Mouse (Mus musculus) lung, embryonic 15.5 days (tissue): ENCODE data around the gene Lamtor1. TPM values are rescaled to one million over a fixed set of nuclear protein-coding genes. Genes with fewer than 3 reads are reported as not detected.

Experiments
- microRNA-seq: library from miRNA; unstranded; fragments of <30 nt; microRNA quantifications from one replicate; pipeline ENCODE4, GENCODE M21; 2016
- polyA plus RNA-seq: library from polyadenylated mRNA; unstranded; fragments of >200 nt; fragmentation: Nextera tagmentation; extraction: Ambion mirVana; gene quantifications from 2 replicates; pipeline ENCODE4 v1.2.1, GENCODE M21; 2015

Lamtor1 gene
- polyA plus RNA-seq, 1 experiment from 2014 or later = 165 TPM

Small RNAs within 50 kb of the gene (microRNA-seq; reads per million reads assigned to microRNA genes)
- gene Gm22655 = not detected

Other genes with a start within 250 kb of the Lamtor1 start
- 60.0 and 64.9 TPM in 2 replicates for gene Clpb, start 242.3 kb upstream of the Lamtor1 start, polyA plus RNA-seq
- 0.29 and 0.77 TPM in 2 replicates for gene Phox2a, start 87.6 kb upstream of the Lamtor1 start, polyA plus RNA-seq
- 54.7 and 61.7 TPM in 2 replicates for gene Inppl1, start 67.7 kb upstream of the Lamtor1 start, polyA plus RNA-seq
- gene Folr2, start 48.7 kb upstream of the Lamtor1 start, polyA plus RNA-seq = 1.0 and 2.0 TPM in 2 replicates
- gene Anapc15, start 42.2 kb upstream of the Lamtor1 start, polyA plus RNA-seq = 80.4 and 84.6 TPM in 2 replicates
- gene Folr1, start 35.1 kb upstream of the Lamtor1 start, polyA plus RNA-seq = 0.68 and 0.95 TPM in 2 replicates
- 0.54 and 0.59 TPM in 2 replicates for gene Tomt, start 455 bp downstream of the Lamtor1 start, polyA plus RNA-seq
- 11.8 and 13.5 TPM in 2 replicates for gene Lrrc51, start 28.0 kb downstream of the Lamtor1 start, polyA plus RNA-seq
- 68.9 and 79.4 TPM in 2 replicates for gene Numa1, start 28.2 kb downstream of the Lamtor1 start, polyA plus RNA-seq
- gene Il18bp, start 112.8 kb downstream of the Lamtor1 start, polyA plus RNA-seq = 2.2 and 2.3 TPM in 2 replicates
- 25.3 and 26.0 TPM in 2 replicates for gene Rnf121, start 159.6 kb downstream of the Lamtor1 start, polyA plus RNA-seq
- 32.3 and 34.4 TPM in 2 replicates for gene Xndc1, start 159.6 kb downstream of the Lamtor1 start, polyA plus RNA-seq
- gene Xntrpc, start 159.8 kb downstream of the Lamtor1 start, polyA plus RNA-seq = 0.89 and 1.2 TPM in 2 replicates
- not detected in 2 replicates for gene Trpc2, start 177.2 kb downstream of the Lamtor1 start, polyA plus RNA-seq
- gene Art1, start 195.8 kb downstream of the Lamtor1 start, polyA plus RNA-seq = 0.50 and 0.87 TPM in 2 replicates
- 1.4 and 1.5 TPM in 2 replicates for gene Art5, start 203.6 kb downstream of the Lamtor1 start, polyA plus RNA-seq
- 0.16 TPM in 1 of 2 replicates, not detected in the other for gene Chrna10, start 210.9 kb downstream of the Lamtor1 start, polyA plus RNA-seq